In the genomic region with DNA sequence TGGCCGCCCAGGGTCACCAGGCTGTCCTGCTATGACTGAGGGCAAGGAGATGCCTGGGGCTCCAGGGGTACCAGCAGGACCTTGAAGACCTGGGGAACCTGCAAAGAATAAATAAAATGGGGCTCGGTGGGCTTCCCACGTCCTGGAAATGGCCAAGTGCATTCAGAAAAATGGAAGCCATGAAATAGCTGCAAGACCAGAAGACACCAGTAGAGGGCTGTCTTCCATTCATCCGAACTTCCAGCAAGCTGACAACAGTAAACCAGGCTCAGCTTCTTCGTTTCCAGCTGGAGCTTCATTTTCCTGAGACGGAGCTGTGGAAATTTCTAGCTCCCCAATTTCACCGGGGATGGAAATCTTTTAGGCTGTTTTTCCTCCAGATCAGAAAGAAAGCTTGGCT, we compare ENCODE assay signal across 8 mouse cellular contexts.
DNase-seq lines count a peak whose midpoint lies in the region; ATAC-seq and TF ChIP-seq lines count a peak whose summit lies in the region.

No protein-coding gene starts in this region.

- no peaks in the 10 kb centered on the region for H3K4me1 ChIP-seq in hindbrain, embryonic 11.5 days (replicated peaks; ENCODE audit: control insufficient read depth, insufficient read depth, low read length)
- H3K4me1 ChIP-seq in hindbrain, embryonic 12.5 days: no peaks in the 10 kb centered on the region
- no peaks in the 10 kb centered on the region for H3K4me1 ChIP-seq in G1E (ENCODE audit: insufficient read depth, low read depth, low read length)
- no peaks in the 10 kb centered on the region for H3K4me1 ChIP-seq in embryonic facial prominence, embryonic 14.5 days (ENCODE audit: control insufficient read depth, insufficient read depth, low read length)
- no peaks in the 10 kb centered on the region for H3K4me1 ChIP-seq in limb, embryonic 11.5 days (ENCODE audit: control insufficient read depth, insufficient read depth, low read length)

- H3K9me3 ChIP-seq in hindbrain, embryonic 11.5 days (ENCODE audit: control insufficient read depth, low read length): no peaks in the 10 kb centered on the region
- H3K9me3 ChIP-seq in hindbrain, embryonic 12.5 days (replicated peaks): no peaks in the 10 kb centered on the region
- no peaks in the 10 kb centered on the region for H3K9me3 ChIP-seq in G1E (replicated peaks)
- no peaks in the 10 kb centered on the region for H3K9me3 ChIP-seq in embryonic facial prominence, embryonic 14.5 days (ENCODE audit: control insufficient read depth, low read length)
- no peaks in the 10 kb centered on the region for H3K9me3 ChIP-seq in limb, embryonic 11.5 days (ENCODE audit: control insufficient read depth, low read length)

- H3K9ac ChIP-seq in hindbrain, embryonic 11.5 days (ENCODE audit: low read depth, low read length): no peak overlapping the region
- no peak overlapping the region for H3K9ac ChIP-seq in hindbrain, embryonic 12.5 days
- peak overlapping the region; percentile 35; the same call in 1 of the 2 replicates for H3K9ac ChIP-seq in embryonic facial prominence, embryonic 14.5 days (ENCODE audit: low read depth, low read length)
- no peak overlapping the region for H3K9ac ChIP-seq in limb, embryonic 11.5 days (ENCODE audit: low read length)

- peak; percentile 66 for DNase-seq in hindbrain, embryonic 11.5 days (ENCODE audit: low spot score)
- peak; percentile 69 for DNase-seq in 3T3-L1 (ENCODE audit: low read depth, low spot score)
- peak; percentile 1 for DNase-seq in G1E (ENCODE audit: low spot score)
- DNase-seq in embryonic facial prominence, embryonic 14.5 days (ENCODE audit: low spot score): peak; percentile 32
- peak; percentile 63 for DNase-seq in limb, embryonic 11.5 days (ENCODE audit: low spot score)
- DNase-seq in spleen, postnatal 14 days (ENCODE audit: low spot score in 2 of 2): no peak

- peaks cover 7% of the 10 kb centered on the region; the same call in 1 of the 2 replicates for H3K27me3 ChIP-seq in hindbrain, embryonic 11.5 days (ENCODE audit: control insufficient read depth, insufficient read depth, low read length)
- peaks cover 26% of the 10 kb centered on the region for H3K27me3 ChIP-seq in hindbrain, embryonic 12.5 days
- no peaks in the 10 kb centered on the region; the same call in 1 of the 2 replicates for H3K27me3 ChIP-seq in G1E (ENCODE audit: insufficient read depth, low read length)
- peaks cover 19% of the 10 kb centered on the region for H3K27me3 ChIP-seq in embryonic facial prominence, embryonic 14.5 days (replicated peaks; ENCODE audit: control insufficient read depth, insufficient read depth, low read length)
- H3K27me3 ChIP-seq in limb, embryonic 11.5 days (ENCODE audit: control insufficient read depth, insufficient read depth, low read length): peaks cover 2% of the 10 kb centered on the region; the same call in 1 of the 2 replicates

- no peak overlapping the region for H3K4me2 ChIP-seq in hindbrain, embryonic 11.5 days (replicated peaks; ENCODE audit: low read depth, low read length)
- no peak overlapping the region for H3K4me2 ChIP-seq in hindbrain, embryonic 12.5 days (replicated peaks)
- H3K4me2 ChIP-seq in embryonic facial prominence, embryonic 14.5 days (ENCODE audit: low read depth, low read length): peak overlapping the region; percentile 20; the same call in 1 of the 2 replicates
- no peak overlapping the region for H3K4me2 ChIP-seq in limb, embryonic 11.5 days (ENCODE audit: low read depth, severe bottlenecking)

- ATAC-seq in hindbrain, embryonic 11.5 days (ENCODE audit: low FRiP score): no peak
- ATAC-seq in hindbrain, embryonic 12.5 days (ENCODE audit: low FRiP score): no peak
- no peak for ATAC-seq in G1E (ENCODE audit: extremely low read depth, insufficient number of reproducible peaks, low FRiP score, poor library complexity, severe bottlenecking)
- no peak for ATAC-seq in embryonic facial prominence, embryonic 14.5 days (ENCODE audit: low read depth)
- no peak for ATAC-seq in limb, embryonic 11.5 days (ENCODE audit: insufficient number of reproducible peaks, low FRiP score, low TSS enrichment, low read depth)
- no peak for ATAC-seq in inflammation-experienced regulatory T-cells, adult 6 months

- H3K36me3 ChIP-seq in hindbrain, embryonic 11.5 days (ENCODE audit: control insufficient read depth, insufficient read depth, low read length): no peaks in the 10 kb centered on the region
- no peaks in the 10 kb centered on the region for H3K36me3 ChIP-seq in hindbrain, embryonic 12.5 days
- H3K36me3 ChIP-seq in G1E (replicated peaks): no peaks in the 10 kb centered on the region
- no peaks in the 10 kb centered on the region for H3K36me3 ChIP-seq in embryonic facial prominence, embryonic 14.5 days (ENCODE audit: control insufficient read depth, insufficient read depth, low read length)
- H3K36me3 ChIP-seq in limb, embryonic 11.5 days (ENCODE audit: control insufficient read depth, insufficient read depth, low read length): no peaks in the 10 kb centered on the region

- WGBS in hindbrain, embryonic 11.5 days: 43% methylated on average over 7 of the region's 7 CpGs
- WGBS in hindbrain, embryonic 12.5 days: 42% methylated on average over 7 of the region's 7 CpGs
- 39% methylated on average over 7 of the region's 7 CpGs for WGBS in embryonic facial prominence, embryonic 14.5 days
- 47% methylated on average over 7 of the region's 7 CpGs for WGBS in limb, embryonic 11.5 days

- H3K27ac ChIP-seq in hindbrain, embryonic 11.5 days (ENCODE audit: low read depth, low read length): no peak overlapping the region
- H3K27ac ChIP-seq in hindbrain, embryonic 12.5 days: no peak overlapping the region
- H3K27ac ChIP-seq in embryonic facial prominence, embryonic 14.5 days (replicated peaks; ENCODE audit: low read depth, low read length): no peak overlapping the region
- H3K27ac ChIP-seq in limb, embryonic 11.5 days (replicated peaks; ENCODE audit: low read depth, low read length): no peak overlapping the region

- no peak overlapping the region for H3K4me3 ChIP-seq in hindbrain, embryonic 11.5 days (ENCODE audit: low read depth, low read length)
- no peak overlapping the region for H3K4me3 ChIP-seq in hindbrain, embryonic 12.5 days
- H3K4me3 ChIP-seq in G1E (ENCODE audit: low read depth, low read length): no peak overlapping the region
- H3K4me3 ChIP-seq in embryonic facial prominence, embryonic 14.5 days (ENCODE audit: low read depth, low read length): no peak overlapping the region
- no peak overlapping the region for H3K4me3 ChIP-seq in limb, embryonic 11.5 days (ENCODE audit: low read depth, low read length)

- TF ChIP-seq CTCF in G1E (IDR thresholded peaks at IDR 0.05; ENCODE audit: low read depth, low read length): 0 out of 2 replicates have a peak, but pooled peaks have one; percentile 11

Comparison
In these comparisons a context has a peak if more than half of its experiments do, and no peak if none do; other contexts are left out.
1. DNase-seq: peak in hindbrain, embryonic 11.5 days (single experiment), 3T3-L1 (single experiment), G1E (single experiment), embryonic facial prominence, embryonic 14.5 days (single experiment) and limb, embryonic 11.5 days (single experiment); none in spleen, postnatal 14 days (0 of 2).